Mouse (Mus musculus): ENCODE data around the gene Lix1.

DNA sequence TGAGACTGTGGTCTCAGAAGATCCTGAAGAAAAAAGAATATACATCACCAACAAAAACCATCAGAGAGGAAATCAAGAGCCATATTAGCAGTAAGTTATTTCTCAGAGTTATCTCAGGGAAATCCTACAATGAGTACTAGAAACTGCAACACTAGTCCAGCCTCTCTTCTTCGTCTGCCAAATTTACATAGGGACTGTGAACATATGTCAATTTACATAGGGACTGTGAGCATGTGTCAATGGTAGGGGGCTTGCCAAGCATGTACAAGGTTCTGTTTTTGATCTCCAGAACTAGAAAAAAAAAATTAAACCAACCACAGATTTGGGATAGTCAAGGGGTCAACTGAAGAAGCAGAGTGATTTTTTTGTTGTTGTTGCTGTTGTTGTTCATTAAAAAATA is 48.6 kb downstream of the Lix1 start:
- TF ChIP-seq FLI1 (IDR thresholded peaks at IDR 0.05; ENCODE audit: low read length) (no peak), GATA1 (IDR thresholded peaks at IDR 0.05; ENCODE audit: borderline replicate concordance, low read length) (no peak)

Data from megakaryocyte, embryonic 14.5 days (primary cell).